Mouse (Mus musculus): Measurements from ENCODE around the gene Sod2. TPM values are rescaled to one million over a fixed set of nuclear protein-coding genes. Genes with fewer than 3 reads are reported as not detected.
A peak's percentile ranks its signal among the peaks of the same experiment; 100 is the strongest.
"Not testable (repeated sequence)": the region's sequence is repeated elsewhere in the genome, so short reads cannot be mapped to it uniquely, and the experiment has no call there.

Gene Sod2
- polyA plus RNA-seq, 1 experiment from 2014 or later: 193 TPM

- not testable (repeated sequence) for H3K27ac ChIP-seq (ENCODE audit: low read depth, low read length); H3K9ac ChIP-seq (ENCODE audit: low read depth, low read length); H3K9me3 ChIP-seq (ENCODE audit: control insufficient read depth, low read length); H3K4me3 ChIP-seq (ENCODE audit: low read depth, low read length); H3K36me3 ChIP-seq (ENCODE audit: control insufficient read depth, insufficient read depth, low read length); H3K27me3 ChIP-seq (replicated peaks; ENCODE audit: control insufficient read depth, insufficient read depth, low read length); H3K4me1 ChIP-seq (replicated peaks; ENCODE audit: control insufficient read depth, insufficient read depth, low read length); H3K4me2 ChIP-seq; ATAC-seq (replicated peaks; ENCODE audit: low FRiP score); DNase-seq (ENCODE audit: low spot score)
- 92% methylated on average over 5 of the region's 5 CpGs for WGBS
Measured at GRCm38 (mm10) chr17:13002243-13002642, 4.4 kb upstream of the Sod2 start.

DNA sequence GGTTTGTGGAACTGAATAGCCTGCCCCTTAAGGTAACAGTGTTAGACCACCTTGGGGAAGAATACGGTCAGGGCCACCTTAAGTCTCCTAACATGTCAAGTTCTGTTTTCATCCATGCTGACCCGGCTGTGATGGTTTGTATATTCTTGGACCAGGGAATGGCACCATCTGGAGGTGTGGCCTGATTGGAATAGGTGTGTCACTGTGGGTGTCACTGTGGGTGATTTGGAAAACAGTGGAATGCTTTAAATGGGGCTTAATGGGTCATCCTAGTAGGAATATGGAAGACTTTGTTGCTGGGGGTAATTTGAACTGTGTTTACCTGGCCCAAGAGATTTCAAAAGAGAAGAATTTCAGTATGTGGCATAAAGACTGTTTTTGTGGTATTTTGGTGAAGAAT is 2.2 kb upstream of the Sod2 start:
- H3K27me3 ChIP-seq (replicated peaks; ENCODE audit: control insufficient read depth, insufficient read depth, low read length); H3K9ac ChIP-seq (ENCODE audit: low read depth, low read length); ATAC-seq (replicated peaks; ENCODE audit: low FRiP score); H3K4me1 ChIP-seq (replicated peaks; ENCODE audit: control insufficient read depth, insufficient read depth, low read length); H3K36me3 ChIP-seq (ENCODE audit: control insufficient read depth, insufficient read depth, low read length); H3K27ac ChIP-seq (ENCODE audit: low read depth, low read length); H3K4me3 ChIP-seq (ENCODE audit: low read depth, low read length); H3K9me3 ChIP-seq (ENCODE audit: control insufficient read depth, low read length); DNase-seq (ENCODE audit: low spot score); H3K4me2 ChIP-seq: not testable (repeated sequence)
- WGBS: 74% methylated on average over 2 of the region's 2 CpGs

GRCm38 (mm10) chr17:13006984-13007383 is 338 bp downstream of the Sod2 start:
- Histone ChIP-seq H3K4me3 (ENCODE audit: low read depth, low read length) (peak overlapping the region; percentile 91), H3K36me3 (ENCODE audit: control insufficient read depth, insufficient read depth, low read length) (peaks cover 1% of the 10 kb centered on the region; the same call in 1 of the 2 replicates), H3K4me1 (replicated peaks; ENCODE audit: control insufficient read depth, insufficient read depth, low read length) (no peaks in the 10 kb centered on the region; the same call in 1 of the 2 replicates), H3K27ac (ENCODE audit: low read depth, low read length) (no peak overlapping the region), H3K9me3 (ENCODE audit: control insufficient read depth, low read length) (no peaks in the 10 kb centered on the region), H3K4me2 (peak overlapping the region; percentile 91), H3K9ac (ENCODE audit: low read depth, low read length) (no peak overlapping the region), H3K27me3 (replicated peaks; ENCODE audit: control insufficient read depth, insufficient read depth, low read length) (no peaks in the 10 kb centered on the region)
- 57% methylated on average over 5 of the region's 5 CpGs for WGBS
- no peak for ATAC-seq (replicated peaks; ENCODE audit: low FRiP score)
- no peak for DNase-seq (ENCODE audit: low spot score)

DNA sequence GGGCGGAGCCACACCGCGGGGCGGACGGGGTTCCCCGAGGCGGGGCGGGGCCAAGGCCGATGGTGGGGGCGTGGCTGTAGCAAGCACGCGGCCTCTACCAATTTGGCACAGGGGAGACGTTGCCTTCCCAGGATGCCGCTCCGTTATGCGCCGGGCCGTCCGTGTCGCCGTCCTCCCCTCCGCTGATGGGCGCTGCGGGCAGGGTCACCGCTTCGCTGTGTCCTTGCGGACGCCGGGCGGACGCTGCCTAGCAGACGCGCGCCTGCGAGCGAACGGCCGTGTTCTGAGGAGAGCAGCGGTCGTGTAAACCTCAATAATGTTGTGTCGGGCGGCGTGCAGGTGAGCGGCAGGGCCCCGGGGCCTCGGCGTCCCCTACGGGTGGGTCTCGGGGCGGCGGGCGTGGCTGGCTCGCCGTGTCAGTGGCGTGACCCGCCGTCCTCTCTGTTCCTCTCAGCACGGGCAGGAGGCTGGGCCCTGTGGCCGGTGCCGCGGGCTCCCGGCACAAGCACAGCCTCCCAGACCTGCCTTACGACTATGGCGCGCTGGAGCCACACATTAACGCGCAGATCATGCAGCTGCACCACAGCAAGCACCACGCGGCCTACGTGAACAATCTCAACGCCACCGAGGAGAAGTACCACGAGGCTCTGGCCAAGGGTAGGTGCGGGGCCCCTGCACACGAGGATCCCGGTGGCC is 1.2 kb downstream of the Sod2 start:
- no peaks in the 10 kb centered on the region for H3K27me3 ChIP-seq (replicated peaks; ENCODE audit: control insufficient read depth, insufficient read depth, low read length)
- DNase-seq (ENCODE audit: low spot score) (peak; percentile 98), ATAC-seq (replicated peaks; ENCODE audit: low FRiP score) (peak; percentile 98)
- H3K9me3 ChIP-seq (ENCODE audit: control insufficient read depth, low read length): no peaks in the 10 kb centered on the region
- WGBS: under 1% methylated on average over 76 of the region's 76 CpGs
- peaks cover 3% of the 10 kb centered on the region; the same call in 1 of the 2 replicates for H3K36me3 ChIP-seq (ENCODE audit: control insufficient read depth, insufficient read depth, low read length)
- peak overlapping the region; percentile 91 for H3K4me3 ChIP-seq (ENCODE audit: low read depth, low read length)
- peak overlapping the region; percentile 91 for H3K4me2 ChIP-seq
- peak overlapping the region; percentile 88 for H3K9ac ChIP-seq (ENCODE audit: low read depth, low read length)
- H3K4me1 ChIP-seq (replicated peaks; ENCODE audit: control insufficient read depth, insufficient read depth, low read length): no peaks in the 10 kb centered on the region; the same call in 1 of the 2 replicates
- H3K27ac ChIP-seq (ENCODE audit: low read depth, low read length): peak overlapping the region; percentile 88

GRCm38 (mm10) chr17:13008528-13008927 is 1.9 kb downstream of the Sod2 start:
- peaks cover 8% of the 10 kb centered on the region for H3K36me3 ChIP-seq (ENCODE audit: control insufficient read depth, insufficient read depth, low read length)
- WGBS: 4% methylated on average over 10 of the region's 10 CpGs
- H3K4me2 ChIP-seq: peak overlapping the region; percentile 91
- peak overlapping the region; percentile 88 for H3K9ac ChIP-seq (ENCODE audit: low read depth, low read length)
- H3K4me1 ChIP-seq (replicated peaks; ENCODE audit: control insufficient read depth, insufficient read depth, low read length): no peaks in the 10 kb centered on the region; the same call in 1 of the 2 replicates
- H3K9me3 ChIP-seq (ENCODE audit: control insufficient read depth, low read length): no peaks in the 10 kb centered on the region
- H3K4me3 ChIP-seq (ENCODE audit: low read depth, low read length): peak overlapping the region; percentile 91
- DNase-seq (ENCODE audit: low spot score): peak; percentile 48
- no peaks in the 10 kb centered on the region for H3K27me3 ChIP-seq (replicated peaks; ENCODE audit: control insufficient read depth, insufficient read depth, low read length)
- no peak for ATAC-seq (replicated peaks; ENCODE audit: low FRiP score)
- H3K27ac ChIP-seq (ENCODE audit: low read depth, low read length): peak overlapping the region; percentile 88; the same call in 1 of the 2 replicates

DNA sequence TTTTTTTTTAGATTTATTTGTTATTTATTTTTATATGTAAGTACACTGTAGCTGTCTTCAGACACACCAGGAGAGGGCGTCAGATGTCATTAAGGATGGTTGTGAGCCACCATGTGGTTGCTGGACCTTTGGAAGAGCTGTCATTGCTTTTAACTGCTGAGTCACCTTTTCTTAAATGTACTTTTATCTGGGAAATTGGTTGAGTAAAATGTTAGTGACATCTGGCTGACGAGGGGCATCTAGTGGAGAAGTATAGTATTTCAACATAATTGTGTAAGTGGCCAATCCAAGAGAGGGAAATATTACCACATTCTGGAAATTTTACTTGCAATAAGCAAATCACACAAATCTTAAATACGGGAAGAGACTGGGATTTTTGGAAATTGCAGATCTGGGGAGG is 3.2 kb downstream of the Sod2 start:
- no peak for DNase-seq (ENCODE audit: low spot score)

GRCm38 (mm10) chr17:13013316-13013715 is 6.7 kb downstream of the Sod2 start:
- WGBS: 85% methylated on average over 3 of the region's 3 CpGs
- no peak overlapping the region for H3K27ac ChIP-seq (ENCODE audit: low read depth, low read length)
- DNase-seq (ENCODE audit: low spot score) (no peak), ATAC-seq (replicated peaks; ENCODE audit: low FRiP score) (no peak)
- H3K9me3 ChIP-seq (ENCODE audit: control insufficient read depth, low read length): no peaks in the 10 kb centered on the region
- no peaks in the 10 kb centered on the region for H3K27me3 ChIP-seq (replicated peaks; ENCODE audit: control insufficient read depth, insufficient read depth, low read length)
- H3K9ac ChIP-seq (ENCODE audit: low read depth, low read length): no peak overlapping the region
- no peak overlapping the region for H3K4me3 ChIP-seq (ENCODE audit: low read depth, low read length)
- H3K36me3 ChIP-seq (ENCODE audit: control insufficient read depth, insufficient read depth, low read length): peaks cover 23% of the 10 kb centered on the region
- H3K4me2 ChIP-seq: no peak overlapping the region
- H3K4me1 ChIP-seq (replicated peaks; ENCODE audit: control insufficient read depth, insufficient read depth, low read length): no peaks in the 10 kb centered on the region; the same call in 1 of the 2 replicates

More for the DNA sequence above, 3.2 kb downstream of the Sod2 start:
- ATAC-seq (replicated peaks; ENCODE audit: low FRiP score): no peak
- no peak overlapping the region for H3K27ac ChIP-seq (ENCODE audit: low read depth, low read length)
- H3K27me3 ChIP-seq (replicated peaks; ENCODE audit: control insufficient read depth, insufficient read depth, low read length): no peaks in the 10 kb centered on the region
- peaks cover 16% of the 10 kb centered on the region for H3K36me3 ChIP-seq (ENCODE audit: control insufficient read depth, insufficient read depth, low read length)
- no peak overlapping the region for H3K4me3 ChIP-seq (ENCODE audit: low read depth, low read length)
- 31% methylated on average over 3 of the region's 3 CpGs for WGBS
- no peak overlapping the region for H3K4me2 ChIP-seq
- H3K9ac ChIP-seq (ENCODE audit: low read depth, low read length): no peak overlapping the region
- no peaks in the 10 kb centered on the region for H3K9me3 ChIP-seq (ENCODE audit: control insufficient read depth, low read length)
- H3K4me1 ChIP-seq (replicated peaks; ENCODE audit: control insufficient read depth, insufficient read depth, low read length): no peaks in the 10 kb centered on the region; the same call in 1 of the 2 replicates

DNA sequence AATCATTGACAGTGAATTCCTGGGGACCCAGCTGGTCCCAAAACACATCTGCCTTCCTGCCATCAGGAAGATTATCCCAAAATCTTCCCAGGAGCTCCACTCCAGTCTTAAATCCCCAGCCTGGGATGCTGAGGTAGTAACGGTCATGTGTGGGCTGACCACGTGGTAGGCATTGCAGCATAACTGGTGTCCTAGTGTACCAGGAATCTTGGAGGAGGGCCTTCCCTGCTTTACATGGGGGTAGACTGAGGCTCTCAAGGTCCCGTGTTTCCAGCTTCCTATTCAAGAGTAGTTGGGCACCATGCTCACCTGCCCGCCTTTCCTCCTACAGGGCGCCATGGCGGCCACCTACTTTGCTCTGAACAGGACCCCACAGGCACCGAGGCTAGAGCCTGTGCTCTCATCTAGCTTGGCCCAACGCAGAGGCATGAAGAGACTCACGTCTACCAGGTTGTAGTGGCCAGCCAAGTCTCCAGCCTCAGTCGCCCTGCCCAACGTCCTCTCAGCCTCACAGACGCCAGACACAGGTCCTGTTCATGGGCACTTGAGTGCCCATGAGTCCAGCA is 30.1 kb downstream of the Sod2 start:
- H3K27ac ChIP-seq (ENCODE audit: low read depth, low read length); H3K4me3 ChIP-seq (ENCODE audit: low read depth, low read length); H3K36me3 ChIP-seq (ENCODE audit: control insufficient read depth, insufficient read depth, low read length); H3K27me3 ChIP-seq (replicated peaks; ENCODE audit: control insufficient read depth, insufficient read depth, low read length); H3K4me1 ChIP-seq (replicated peaks; ENCODE audit: control insufficient read depth, insufficient read depth, low read length); DNase-seq (ENCODE audit: low spot score); H3K9ac ChIP-seq (ENCODE audit: low read depth, low read length); H3K4me2 ChIP-seq; ATAC-seq (replicated peaks; ENCODE audit: low FRiP score); H3K9me3 ChIP-seq (ENCODE audit: control insufficient read depth, low read length): not testable (repeated sequence)
- 83% methylated on average over 4 of the region's 12 CpGs for WGBS

Data from liver, embryonic 11.5 days (tissue).